Mouse (Mus musculus): Measurements from ENCODE around the gene Atp2b2. TPM values are rescaled to one million over a fixed set of nuclear protein-coding genes. Genes with fewer than 3 reads are reported as not detected.
A peak's percentile ranks its signal among the peaks of the same experiment; 100 is the strongest.

The Atp2b2 gene
- polyA plus RNA-seq, 1 experiment from 2014 or later, result 1.1 TPM

DNA sequence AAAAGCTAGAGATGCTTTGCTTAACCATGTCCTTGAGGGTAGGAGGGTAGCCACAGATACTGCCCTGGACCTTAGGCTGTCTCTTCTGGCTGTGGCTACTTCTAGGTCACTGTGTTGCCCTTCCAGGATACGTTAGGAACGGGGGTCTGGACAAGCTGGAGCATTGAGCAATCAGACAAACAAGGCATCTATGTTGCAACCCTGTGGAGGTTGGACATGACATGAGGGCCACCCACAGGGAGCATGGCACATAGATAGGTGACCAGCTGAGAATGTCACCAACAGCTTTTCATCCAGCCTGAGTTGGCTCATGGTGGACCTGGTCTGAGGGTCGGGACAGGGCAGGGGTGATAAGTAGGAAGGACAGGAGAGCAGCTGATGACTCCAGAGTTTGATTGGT, 148.4 kb downstream of the Atp2b2 start:
- 87% methylated on average over 3 of the region's 3 CpGs for WGBS
- Histone ChIP-seq H3K27me3 (replicated peaks; ENCODE audit: low read depth, poor library complexity, severe bottlenecking) (peaks cover 56% of the 10 kb centered on the region), H3K36me3 (replicated peaks) (no peaks in the 10 kb centered on the region), H3K4me3 (no peak overlapping the region), H3K4me1 (peaks cover 20% of the 10 kb centered on the region), H3K9me3 (no peaks in the 10 kb centered on the region), H3K27ac (replicated peaks) (no peak overlapping the region)
- DNase-seq (ENCODE audit: low spot score), result no peak

DNA sequence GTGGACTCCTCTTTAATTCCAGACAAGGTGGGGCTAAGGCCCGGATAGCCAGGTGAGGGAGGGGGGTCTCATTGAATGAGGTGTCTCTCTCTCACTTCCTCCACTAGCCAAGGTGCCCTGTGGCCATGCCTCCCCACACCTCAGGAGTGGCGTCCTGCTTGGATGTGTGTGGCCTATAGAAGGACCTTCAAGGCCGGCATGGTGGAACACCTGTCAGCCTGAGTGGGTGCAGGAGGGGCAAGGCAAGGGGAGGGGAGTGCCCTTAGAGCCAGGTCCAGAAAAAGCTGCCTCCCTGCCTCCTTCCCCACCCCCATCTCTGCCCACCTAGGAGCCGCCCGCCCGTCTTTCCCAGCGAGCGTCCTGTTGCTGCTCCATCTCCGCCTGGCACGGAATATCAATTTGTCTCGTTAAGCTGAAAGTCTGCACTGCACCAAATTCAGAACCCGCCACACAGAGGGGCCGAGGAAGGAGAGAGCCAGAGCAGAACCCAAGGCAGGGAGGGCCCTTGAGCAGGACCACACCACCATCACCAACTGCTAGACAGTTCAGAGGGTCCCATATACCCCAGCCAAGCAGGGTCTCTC, 150.2 kb downstream of the Atp2b2 start:
- Histone ChIP-seq H3K27me3 (replicated peaks; ENCODE audit: low read depth, poor library complexity, severe bottlenecking) (peaks cover 72% of the 10 kb centered on the region), H3K36me3 (replicated peaks) (no peaks in the 10 kb centered on the region), H3K4me3 (no peak overlapping the region), H3K27ac (replicated peaks) (no peak overlapping the region), H3K4me1 (peaks cover 20% of the 10 kb centered on the region), H3K9me3 (no peaks in the 10 kb centered on the region)
- 54% methylated on average over 13 of the region's 13 CpGs for WGBS
- DNase-seq (ENCODE audit: low spot score), result no peak

DNA sequence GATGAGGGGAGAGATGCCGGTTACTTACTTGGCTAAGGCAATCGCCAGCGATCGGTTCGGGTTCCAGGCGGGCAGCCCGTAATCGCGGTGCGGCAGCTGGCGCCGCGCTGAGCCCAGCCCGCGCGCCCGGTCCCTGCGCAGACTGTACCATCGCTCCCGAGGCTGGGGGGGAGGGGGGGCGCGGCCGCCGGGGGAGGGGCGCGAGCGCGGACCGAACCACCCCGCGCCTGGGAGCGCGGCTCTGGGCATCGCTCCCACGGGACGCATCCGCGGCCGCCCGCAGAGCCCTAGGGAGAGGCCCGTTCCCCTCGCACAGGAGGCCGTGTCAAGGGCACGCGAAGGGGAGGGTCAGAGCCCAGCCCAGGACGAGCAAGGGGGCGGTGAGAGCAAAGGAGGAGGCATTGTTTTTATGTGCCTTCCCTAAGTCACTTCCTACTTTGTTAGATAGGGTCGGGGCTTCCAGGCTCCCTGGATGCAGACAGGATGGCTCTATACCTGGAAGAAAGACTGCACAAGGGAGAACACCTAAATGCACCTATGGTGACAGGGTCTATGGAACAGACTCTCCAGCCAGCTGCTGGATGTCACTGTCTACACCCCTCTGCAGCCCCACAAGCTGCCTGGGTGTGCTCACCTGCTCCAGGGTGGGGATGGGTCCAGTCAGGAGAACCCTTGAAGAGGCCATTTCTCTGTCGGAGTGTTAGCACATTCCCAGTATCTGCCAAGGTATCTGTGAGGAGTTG, 151.0 kb downstream of the Atp2b2 start:
- peak; percentile 59 for DNase-seq (ENCODE audit: low spot score)
- H3K9me3 ChIP-seq, result no peaks in the 10 kb centered on the region
- peak overlapping the region; percentile 35 for H3K27ac ChIP-seq (replicated peaks)
- peak overlapping the region; percentile 62 for H3K4me3 ChIP-seq
- peaks cover 72% of the 10 kb centered on the region for H3K27me3 ChIP-seq (replicated peaks; ENCODE audit: low read depth, poor library complexity, severe bottlenecking)
- H3K36me3 ChIP-seq (replicated peaks), result no peaks in the 10 kb centered on the region
- peaks cover 20% of the 10 kb centered on the region for H3K4me1 ChIP-seq
- WGBS, result under 1% methylated on average over 49 of the region's 49 CpGs

DNA sequence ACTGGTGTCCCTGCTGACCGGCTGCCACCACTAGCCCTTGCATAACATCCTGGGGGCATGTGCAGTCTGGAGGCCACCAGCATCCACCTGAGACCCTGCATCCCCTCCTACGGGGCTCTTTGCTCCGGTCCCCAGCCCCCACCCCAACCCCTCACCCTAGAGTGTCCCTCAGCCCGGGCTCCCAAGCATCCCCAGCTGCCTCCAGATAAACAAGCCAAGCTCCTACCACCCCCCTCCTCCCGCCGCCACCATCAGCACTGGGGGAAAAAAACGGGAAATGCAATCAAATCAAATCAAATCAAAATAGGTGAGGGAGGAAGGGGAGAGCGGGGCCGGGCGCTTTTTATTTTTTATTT, 151.6 kb downstream of the Atp2b2 start:
- no peak for DNase-seq (ENCODE audit: low spot score)
- Histone ChIP-seq H3K4me3 (peak overlapping the region; percentile 62), H3K36me3 (replicated peaks) (no peaks in the 10 kb centered on the region), H3K27ac (replicated peaks) (peak overlapping the region; percentile 35), H3K4me1 (peaks cover 20% of the 10 kb centered on the region), H3K27me3 (replicated peaks; ENCODE audit: low read depth, poor library complexity, severe bottlenecking) (peaks cover 72% of the 10 kb centered on the region), H3K9me3 (no peaks in the 10 kb centered on the region)
- WGBS, result under 1% methylated on average over 10 of the region's 10 CpGs

DNA sequence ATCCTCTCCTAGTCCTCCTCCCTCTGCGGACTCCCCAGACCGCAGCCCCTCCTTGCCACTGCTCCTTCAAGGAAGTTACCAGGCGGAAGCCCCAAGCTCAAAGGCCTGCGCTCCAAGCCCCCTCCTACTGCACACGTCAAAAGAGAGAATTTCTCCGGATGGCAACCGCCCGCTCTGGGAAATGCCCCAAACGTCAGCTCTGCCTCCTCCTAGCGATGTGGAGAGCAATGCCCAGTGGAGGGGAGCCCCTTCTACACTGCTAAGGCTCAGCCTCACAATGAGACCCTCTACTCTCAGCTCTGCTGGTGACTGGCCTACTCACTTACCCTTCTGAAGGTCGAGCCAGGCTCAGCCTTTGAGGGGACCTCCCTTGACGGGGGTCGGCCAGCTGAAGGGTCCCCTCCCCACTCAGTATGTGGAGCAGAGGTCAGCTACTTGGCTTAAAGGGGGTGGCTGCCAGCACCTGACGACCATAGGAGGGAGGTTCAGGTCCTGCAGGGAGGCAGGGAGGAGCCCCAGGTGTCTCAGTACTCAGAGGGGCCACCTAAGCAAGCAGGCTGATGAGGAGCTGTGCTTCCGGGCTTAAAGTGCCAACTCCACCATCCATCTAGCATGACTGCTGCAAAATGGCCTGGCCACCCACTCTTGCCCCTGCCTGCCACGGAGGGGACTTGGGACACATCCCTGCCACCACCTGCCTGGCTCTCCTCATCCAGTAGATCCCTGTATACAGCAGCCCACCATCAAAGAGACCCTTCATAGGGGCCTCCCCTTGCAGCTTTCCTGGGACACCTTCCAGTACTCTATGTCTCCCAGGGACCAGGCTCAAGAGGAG, 152.2 kb downstream of the Atp2b2 start:
- Histone ChIP-seq H3K4me3 (peak overlapping the region; percentile 62), H3K9me3 (no peaks in the 10 kb centered on the region), H3K36me3 (replicated peaks) (no peaks in the 10 kb centered on the region), H3K27me3 (replicated peaks; ENCODE audit: low read depth, poor library complexity, severe bottlenecking) (peaks cover 72% of the 10 kb centered on the region), H3K4me1 (peaks cover 20% of the 10 kb centered on the region), H3K27ac (replicated peaks) (peak overlapping the region; percentile 35; the same call in 1 of the 2 replicates)
- no peak for DNase-seq (ENCODE audit: low spot score)
- 19% methylated on average over 16 of the region's 16 CpGs for WGBS

DNA sequence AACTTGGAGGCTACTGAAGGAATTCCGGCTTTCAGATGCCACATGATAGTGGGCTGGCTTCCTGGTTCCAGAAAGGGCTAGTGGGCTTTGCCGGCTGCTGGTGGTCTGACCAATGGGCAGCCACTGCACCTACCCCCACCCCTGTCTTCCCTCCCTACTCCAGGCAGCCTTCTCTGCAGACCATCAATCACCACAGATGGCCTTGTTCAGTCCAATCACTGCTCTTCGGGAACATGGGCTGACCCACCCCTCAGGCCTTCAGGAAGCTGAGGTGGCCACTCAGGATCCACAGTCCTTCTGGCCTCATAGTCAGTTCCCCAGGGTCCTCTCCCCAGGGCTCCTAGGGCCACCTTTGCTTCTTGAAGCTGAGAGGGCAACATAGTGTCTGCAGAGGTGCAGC, 153.2 kb downstream of the Atp2b2 start:
- H3K9me3 ChIP-seq, result no peaks in the 10 kb centered on the region
- no peaks in the 10 kb centered on the region for H3K36me3 ChIP-seq (replicated peaks)
- no peak for DNase-seq (ENCODE audit: low spot score)
- no peak overlapping the region for H3K27ac ChIP-seq (replicated peaks)
- H3K27me3 ChIP-seq (replicated peaks; ENCODE audit: low read depth, poor library complexity, severe bottlenecking), result peaks cover 68% of the 10 kb centered on the region
- peaks cover 20% of the 10 kb centered on the region for H3K4me1 ChIP-seq
- 64% methylated on average over 3 of the region's 3 CpGs for WGBS
- H3K4me3 ChIP-seq, result no peak overlapping the region

DNA sequence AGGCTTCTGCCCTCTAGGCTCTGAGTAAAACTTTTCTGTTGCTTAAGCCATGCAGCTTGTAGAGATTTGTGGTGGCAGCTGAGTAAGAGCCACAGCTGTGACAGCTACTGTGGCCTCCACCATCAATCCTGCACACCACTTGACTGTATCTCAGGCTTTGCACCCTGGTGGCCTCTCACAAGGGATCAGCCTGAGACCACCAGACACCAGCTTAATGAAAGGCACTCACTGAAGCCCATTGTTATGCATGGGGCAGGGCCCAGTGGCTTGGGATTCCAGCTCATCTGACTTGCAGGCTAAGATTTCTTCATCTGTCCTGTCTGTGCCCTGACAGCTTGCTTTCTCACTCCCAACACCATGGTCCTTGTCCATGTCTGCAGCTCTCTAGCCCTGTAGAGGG, 155.5 kb downstream of the Atp2b2 start:
- H3K4me1 ChIP-seq, result peaks cover 20% of the 10 kb centered on the region
- no peaks in the 10 kb centered on the region for H3K36me3 ChIP-seq (replicated peaks)
- H3K9me3 ChIP-seq, result no peaks in the 10 kb centered on the region
- no peak overlapping the region for H3K4me3 ChIP-seq
- peaks cover 45% of the 10 kb centered on the region for H3K27me3 ChIP-seq (replicated peaks; ENCODE audit: low read depth, poor library complexity, severe bottlenecking)
- no peak overlapping the region for H3K27ac ChIP-seq (replicated peaks)
- no peak for DNase-seq (ENCODE audit: low spot score)

DNA sequence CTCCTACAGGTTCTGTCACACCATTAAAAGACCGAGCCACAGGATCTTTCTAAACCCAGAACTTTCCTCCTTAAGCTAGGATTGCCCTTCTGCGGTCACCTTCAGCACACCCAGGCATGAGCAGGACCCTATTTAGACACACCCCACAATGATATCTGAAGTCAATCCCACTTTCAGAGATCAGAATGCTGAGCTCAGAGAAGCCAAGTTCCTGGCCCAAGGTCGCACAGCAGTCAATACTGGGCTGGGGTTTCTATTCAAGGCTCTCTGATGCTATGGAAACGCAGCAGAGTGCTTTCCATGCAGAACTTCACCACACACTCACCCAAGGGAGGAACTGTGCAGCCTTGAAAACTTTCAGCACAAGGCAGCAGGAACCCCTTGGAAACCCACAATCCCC, 157.6 kb downstream of the Atp2b2 start:
- Histone ChIP-seq H3K9me3 (no peaks in the 10 kb centered on the region), H3K4me1 (no peaks in the 10 kb centered on the region), H3K4me3 (no peak overlapping the region), H3K27me3 (replicated peaks; ENCODE audit: low read depth, poor library complexity, severe bottlenecking) (peaks cover 24% of the 10 kb centered on the region), H3K27ac (replicated peaks) (no peak overlapping the region), H3K36me3 (replicated peaks) (no peaks in the 10 kb centered on the region)
- DNase-seq (ENCODE audit: low spot score), result no peak
- WGBS, result 72% methylated on average over 4 of the region's 4 CpGs

DNA sequence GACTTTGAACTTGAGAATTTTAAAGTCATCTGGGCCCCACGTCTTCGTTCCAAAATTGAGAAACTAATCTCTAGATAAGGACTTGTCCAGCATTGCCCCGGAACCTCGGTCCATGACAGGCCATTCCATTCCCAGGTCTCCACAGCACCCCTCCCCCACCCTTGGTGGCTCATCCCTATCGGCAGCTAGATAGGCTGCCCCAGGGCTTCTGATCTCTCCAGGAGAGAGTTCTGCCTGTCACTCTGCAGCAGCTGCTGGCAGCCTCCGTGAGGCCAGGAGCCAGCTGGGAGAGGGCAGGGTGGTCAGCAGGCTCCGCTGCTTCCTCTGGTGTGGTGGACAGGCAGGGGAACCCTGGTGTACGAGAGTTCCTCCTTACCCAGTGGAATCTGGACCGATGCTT, 159.2 kb downstream of the Atp2b2 start:
- H3K9me3 ChIP-seq, result no peaks in the 10 kb centered on the region
- no peak overlapping the region for H3K4me3 ChIP-seq
- WGBS, result 53% methylated on average over 9 of the region's 9 CpGs
- no peak overlapping the region for H3K27ac ChIP-seq (replicated peaks)
- no peak for DNase-seq (ENCODE audit: low spot score)
- H3K4me1 ChIP-seq, result no peaks in the 10 kb centered on the region
- H3K27me3 ChIP-seq (replicated peaks; ENCODE audit: low read depth, poor library complexity, severe bottlenecking), result peaks cover 8% of the 10 kb centered on the region
- no peaks in the 10 kb centered on the region for H3K36me3 ChIP-seq (replicated peaks)

DNA sequence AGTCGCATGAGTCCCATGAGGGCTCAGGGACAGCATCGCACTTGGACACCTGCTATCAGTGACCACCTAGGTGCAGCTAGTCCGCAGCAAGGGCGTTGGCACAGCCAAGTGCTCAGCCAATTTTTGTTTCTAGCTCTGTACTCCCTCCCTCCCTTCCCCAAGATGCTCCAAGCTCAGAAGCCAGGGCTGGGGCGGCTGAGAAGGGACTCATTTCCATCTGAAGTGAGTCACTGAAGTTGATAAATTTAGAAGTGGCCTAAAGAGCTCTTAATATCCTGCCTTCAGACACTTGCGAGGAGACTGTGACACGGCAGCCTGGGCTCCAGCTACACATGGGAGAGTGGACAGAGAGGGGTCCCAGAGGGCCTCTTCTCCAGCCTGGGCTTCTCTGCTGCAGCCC, 160.0 kb downstream of the Atp2b2 start:
- Histone ChIP-seq H3K27me3 (replicated peaks; ENCODE audit: low read depth, poor library complexity, severe bottlenecking) (peaks cover 2% of the 10 kb centered on the region; the same call in 1 of the 2 replicates), H3K4me1 (no peaks in the 10 kb centered on the region), H3K9me3 (no peaks in the 10 kb centered on the region), H3K4me3 (no peak overlapping the region), H3K27ac (replicated peaks) (no peak overlapping the region), H3K36me3 (replicated peaks) (no peaks in the 10 kb centered on the region)
- 74% methylated on average over 7 of the region's 7 CpGs for WGBS
- no peak for DNase-seq (ENCODE audit: low spot score)

DNA sequence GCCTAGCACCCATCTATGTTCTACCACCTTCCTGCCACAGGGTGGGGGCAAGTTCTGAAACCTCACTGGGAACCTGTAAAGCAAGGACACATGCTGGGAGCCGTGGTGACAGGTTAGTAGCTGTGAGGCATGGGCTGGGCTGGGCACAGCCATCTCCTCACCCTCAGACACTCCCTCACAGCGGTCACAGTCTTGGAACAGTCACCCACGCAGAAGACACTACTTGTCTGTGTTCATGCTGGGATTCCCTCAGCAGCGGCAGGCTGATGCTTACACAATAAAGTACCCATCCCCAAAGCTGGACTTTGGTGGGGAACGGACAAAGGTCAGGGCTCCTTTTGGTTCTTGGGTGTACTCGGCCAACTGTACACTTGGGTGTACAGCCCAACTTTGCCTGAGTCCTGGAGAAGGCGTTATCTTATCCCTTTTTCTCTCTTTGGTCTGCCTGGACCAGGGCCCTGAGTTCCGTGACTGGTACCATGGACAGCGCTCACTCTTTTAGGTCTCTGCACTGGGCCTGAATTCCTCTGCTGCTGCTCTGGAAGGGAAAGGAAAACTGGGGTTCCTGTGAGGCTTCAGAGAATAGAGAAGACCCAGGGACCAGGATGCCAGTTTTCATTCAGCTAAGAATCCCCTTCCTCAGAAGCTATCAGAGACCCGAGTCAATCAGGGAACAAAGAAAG, 160.7 kb downstream of the Atp2b2 start:
- H3K4me1 ChIP-seq, result no peaks in the 10 kb centered on the region
- H3K27me3 ChIP-seq (replicated peaks; ENCODE audit: low read depth, poor library complexity, severe bottlenecking), result no peaks in the 10 kb centered on the region
- no peaks in the 10 kb centered on the region for H3K36me3 ChIP-seq (replicated peaks)
- H3K9me3 ChIP-seq, result no peaks in the 10 kb centered on the region
- 54% methylated on average over 10 of the region's 10 CpGs for WGBS
- peak; percentile 71 for DNase-seq (ENCODE audit: low spot score)
- H3K27ac ChIP-seq (replicated peaks), result no peak overlapping the region
- no peak overlapping the region for H3K4me3 ChIP-seq

DNA sequence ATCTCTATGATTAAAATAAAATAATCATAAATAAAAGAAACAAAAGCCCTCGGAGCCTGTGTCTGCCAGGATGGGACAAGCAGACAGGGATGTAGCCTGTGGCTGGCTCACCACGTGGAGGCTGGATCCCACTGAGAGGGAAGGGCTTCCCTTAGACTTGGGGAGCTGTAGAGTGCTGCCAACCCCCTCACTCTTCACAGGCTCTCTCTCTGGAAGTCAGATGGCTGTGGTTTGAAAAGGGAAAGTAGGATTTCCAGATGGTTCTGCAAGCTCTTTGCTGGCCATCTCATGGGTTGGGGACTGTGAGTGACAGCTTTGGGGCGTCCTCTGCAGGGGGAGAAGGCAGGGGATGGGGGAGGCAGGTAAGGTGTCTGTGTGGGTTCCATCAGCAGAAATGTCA, 163.0 kb downstream of the Atp2b2 start:
- Histone ChIP-seq H3K27ac (replicated peaks) (no peak overlapping the region), H3K27me3 (replicated peaks; ENCODE audit: low read depth, poor library complexity, severe bottlenecking) (no peaks in the 10 kb centered on the region), H3K36me3 (replicated peaks) (no peaks in the 10 kb centered on the region), H3K4me3 (no peak overlapping the region), H3K4me1 (no peaks in the 10 kb centered on the region), H3K9me3 (no peaks in the 10 kb centered on the region)
- 58% methylated on average over 3 of the region's 3 CpGs for WGBS
- DNase-seq (ENCODE audit: low spot score), result no peak
